Mouse (Mus musculus) myocyte (in vitro differentiated cells): ENCODE measurements around the gene Rasgrf2.

ENCODE experiments used
- CEBPB ChIP-seq: IDR thresholded peaks from 2 replicates; pipeline ENCODE4 v1.6.1; 2011; ENCODE audit warnings: mild to moderate bottlenecking, moderate library complexity; ENCODE audit not compliant: poor library complexity, insufficient read depth, severe bottlenecking
- E2F4 ChIP-seq: IDR thresholded peaks from one replicate; pipeline ENCODE4 v1.6.1; 2011; ENCODE audit warnings: mild to moderate bottlenecking, control low read depth, moderate library complexity; ENCODE audit not compliant: insufficient read depth
- MAX ChIP-seq: IDR thresholded peaks from one replicate; pipeline ENCODE4 v1.6.1; 2011; ENCODE audit warnings: low read depth, mild to moderate bottlenecking, control low read depth
- MYOD1 ChIP-seq, 3 experiments: IDR thresholded peaks; one replicate each; pipeline ENCODE4 v1.6.1; 2011; ENCODE audit warnings: control low read depth in 2 of 3, low read depth in 2 of 3, mild to moderate bottlenecking in 2 of 3, moderate library complexity in 1 of 3; ENCODE audit not compliant: insufficient read length in 2 of 3, control insufficient read depth in 1 of 3
- POLR2A ChIP-seq: IDR thresholded peaks from one replicate; pipeline ENCODE4 v1.6.1; 2011; ENCODE audit warnings: low read depth, mild to moderate bottlenecking, control low read depth, moderate library complexity; ENCODE audit not compliant: insufficient read length
- POLR2AphosphoS2 ChIP-seq: IDR thresholded peaks from one replicate; pipeline ENCODE4 v1.6.1; 2011; ENCODE audit warnings: low read depth, control low read depth; ENCODE audit not compliant: insufficient read length
- REST ChIP-seq: IDR thresholded peaks from one replicate; pipeline ENCODE4 v1.6.1; 2011; ENCODE audit warnings: mild to moderate bottlenecking, control low read depth, moderate library complexity; ENCODE audit not compliant: insufficient read depth, insufficient read length
- SRF ChIP-seq: IDR thresholded peaks from one replicate; pipeline ENCODE4 v1.6.1; 2011; ENCODE audit warnings: low read depth; ENCODE audit not compliant: control insufficient read depth, insufficient read length
- TCF12 ChIP-seq: IDR thresholded peaks from one replicate; pipeline ENCODE4 v1.6.1; 2011; ENCODE audit warnings: mild to moderate bottlenecking, control low read depth; ENCODE audit not compliant: poor library complexity, insufficient read depth, severe bottlenecking
- TCF3 ChIP-seq: IDR thresholded peaks from one replicate; pipeline ENCODE4 v1.6.1; 2011; ENCODE audit warnings: low read depth, control low read depth; ENCODE audit not compliant: insufficient read length
- USF1 ChIP-seq: IDR thresholded peaks from one replicate; pipeline ENCODE4 v1.6.1; 2011; ENCODE audit warnings: low read depth, mild to moderate bottlenecking, control low read depth, moderate library complexity

DNA sequence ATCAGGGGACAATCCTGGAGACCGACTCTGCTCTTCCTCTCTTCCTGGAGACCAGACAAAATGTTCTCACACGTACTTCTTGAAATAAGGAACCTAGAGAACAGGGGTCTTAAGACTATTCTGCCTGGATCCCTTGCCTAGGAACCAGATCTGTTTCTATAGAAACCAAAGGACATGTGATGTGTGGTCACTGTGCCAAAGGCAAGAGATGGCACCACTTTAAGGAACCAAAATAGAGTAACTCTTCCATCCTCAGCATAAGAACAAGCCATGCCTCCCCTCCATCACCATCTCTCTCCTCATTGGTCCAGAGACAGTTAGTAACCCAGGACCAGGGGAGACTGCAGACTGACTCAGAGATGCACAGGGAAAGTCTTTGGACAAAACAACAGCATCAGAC lies 140.0 kb downstream of the Rasgrf2 start:
- TF ChIP-seq USF1 (no peak), POLR2AphosphoS2 (no peak), MAX (no peak), CEBPB (no peak), TCF12 (no peak), REST (no peak), POLR2A (no peak), MYOD1 (IDR thresholded peaks at IDR 0.05; ENCODE audit: control insufficient read depth in 1 of 3, insufficient read length in 2 of 3, low read depth in 2 of 3) (no peak), E2F4 (no peak), SRF (no peak), TCF3 (no peak)
